Mouse (Mus musculus) cortical plate, adult 2 months (tissue): ENCODE measurements around the gene Prkar2a.

Experiments used
- CTCF ChIP-seq: fragments of 200-500 bp; IDR thresholded peaks from 2 replicates; pipeline ENCODE4 v1.5.1; 2011; ENCODE audit warnings: mild to moderate bottlenecking, control low read depth, low read length; ENCODE audit not compliant: insufficient read depth; ENCODE audit errors: extremely low read depth
- POLR2A ChIP-seq: fragments of 200-500 bp; IDR thresholded peaks from 2 replicates; pipeline ENCODE4 v1.6.1; 2011; ENCODE audit warnings: mild to moderate bottlenecking, low read length, control low read depth; ENCODE audit not compliant: insufficient read depth; ENCODE audit errors: extremely low read depth

DNA sequence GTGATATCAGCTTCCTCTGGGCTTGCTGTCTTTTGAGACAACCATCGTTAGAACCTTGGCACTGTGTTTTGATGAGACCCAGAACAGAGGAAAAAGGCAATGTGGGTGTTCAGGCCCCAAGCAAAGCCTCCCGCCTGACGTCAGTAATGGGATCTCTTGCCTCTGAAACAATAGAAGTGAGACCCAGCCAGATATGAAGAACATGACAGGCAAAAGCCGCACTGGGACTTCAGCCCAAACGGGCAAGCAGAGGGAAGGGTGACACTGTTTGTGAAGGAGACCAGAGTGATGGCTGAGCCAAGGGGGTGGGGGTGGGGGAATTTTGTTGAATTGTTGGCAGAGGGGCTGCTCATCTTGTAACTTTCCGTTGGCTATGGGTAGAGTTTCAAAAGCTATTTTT, 68.3 kb downstream of the Prkar2a start:
- TF ChIP-seq CTCF (no peak), POLR2A (no peak)
